Mouse (Mus musculus): ENCODE results near the gene Gm26566.
A peak's percentile ranks its signal among the peaks of the same experiment; 100 is the strongest.
"Not testable (repeated sequence)": the region's sequence is repeated elsewhere in the genome, so short reads cannot be mapped to it uniquely, and the experiment has no call there.

Gm26566 gene

GRCm38 (mm10) chr4:88741426-88741825 is 19.8 kb downstream of the Gm26566 start:
- no peak for DNase-seq

- no peak for DNase-seq
Observed at GRCm38 (mm10) chr4:88742771-88743371, 21.3 kb downstream of the Gm26566 start.

DNA sequence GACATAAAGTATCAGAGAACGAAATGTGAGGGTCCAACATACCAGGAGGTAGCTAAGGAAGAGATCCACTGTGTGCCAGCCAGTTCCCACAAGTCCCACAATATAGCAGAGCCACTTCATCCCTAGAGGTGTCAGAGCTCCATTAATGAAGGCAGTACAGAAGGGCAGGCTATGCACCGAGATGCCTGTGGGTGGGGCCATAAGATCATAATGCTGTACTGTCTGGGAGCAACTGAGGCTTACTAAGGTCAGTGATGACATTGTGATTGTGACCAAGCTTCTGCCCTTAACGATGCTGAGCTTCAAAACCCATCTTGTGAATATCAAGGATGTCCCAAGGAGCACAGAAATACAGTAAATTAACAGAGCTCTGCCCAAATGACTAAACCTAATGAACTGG is 22.6 kb downstream of the Gm26566 start:
- DNase-seq, result no peak

GRCm38 (mm10) chr4:88749926-88750325 is 28.3 kb downstream of the Gm26566 start:
- no peak for DNase-seq

GRCm38 (mm10) chr4:88754818-88755340 is 33.3 kb downstream of the Gm26566 start, which contains the start of gene Gm13271:
Gene Gm13271 (plus strand): TSS chr4:88754868.
- DNase-seq, result peak; percentile 69

GRCm38 (mm10) chr4:88756581-88757513 is 35.2 kb downstream of the Gm26566 start:
- DNase-seq, result peak; percentile 23

- DNase-seq, result peak; percentile 91
Observed at GRCm38 (mm10) chr4:88757628-88758031, 36.0 kb downstream of the Gm26566 start.

DNA sequence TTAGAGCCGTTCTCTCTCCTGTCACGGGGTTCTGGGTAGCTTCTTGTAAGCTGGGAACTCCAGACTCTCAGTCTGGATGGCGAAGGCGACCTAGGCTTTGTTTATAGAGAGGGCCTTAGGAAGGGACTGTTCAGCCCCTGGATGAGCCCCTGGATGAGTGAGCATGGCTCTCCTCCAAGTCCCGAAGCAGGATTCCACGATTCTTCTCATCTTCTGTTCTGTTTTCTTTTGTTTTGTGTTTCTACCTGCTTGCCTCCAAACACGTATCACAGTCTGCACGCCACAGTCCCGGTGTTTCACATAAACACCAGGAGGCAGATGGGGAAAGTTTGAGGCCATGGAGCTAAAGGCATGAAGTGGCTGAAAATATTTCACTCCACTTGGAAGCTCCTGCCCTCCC is 37.1 kb downstream of the Gm26566 start:
- not testable (repeated sequence) for DNase-seq

DNA sequence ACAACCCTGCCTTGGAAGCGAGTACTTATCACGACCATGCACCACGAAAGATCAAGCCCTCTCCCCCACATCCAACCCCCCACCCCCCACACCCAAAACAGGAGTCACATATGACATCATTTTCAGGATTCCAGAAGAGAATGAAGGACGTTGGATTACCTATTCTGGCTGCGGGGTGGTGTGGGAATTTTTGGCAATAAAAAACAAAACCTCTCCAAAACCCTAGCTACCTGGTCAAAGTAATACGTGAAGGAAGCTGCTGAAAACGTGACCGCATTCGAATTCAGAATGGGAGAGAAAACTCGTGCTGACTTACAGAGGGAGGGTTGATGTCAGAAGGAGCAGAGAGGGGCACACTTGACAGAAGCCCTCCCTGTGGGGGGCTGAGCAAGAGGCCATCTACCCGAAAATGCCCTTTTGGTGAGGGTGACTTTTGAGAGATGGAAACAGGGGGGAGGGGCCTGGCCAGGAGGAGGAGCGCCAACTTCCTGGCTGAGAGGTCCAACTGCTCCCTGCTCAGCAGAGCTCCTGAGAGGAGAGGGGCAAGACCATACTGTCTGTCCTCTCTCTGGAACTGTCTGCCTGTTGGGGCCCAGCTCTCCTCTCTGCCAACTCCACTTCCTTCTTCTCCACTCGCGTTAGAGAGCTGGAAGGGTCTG is 38.1 kb downstream of the Gm26566 start, which contains the start of gene Gm13283:
Gene Gm13283, plus strand, starts transcription at position 510 of the 659 bp plus-strand sequence.
- peak; percentile 75 for DNase-seq

- DNase-seq, result peak; percentile 88
Observed at GRCm38 (mm10) chr4:88760431-88760830, 38.8 kb downstream of the Gm26566 start.

GRCm38 (mm10) chr4:88761776-88762175 is 40.2 kb downstream of the Gm26566 start:
- DNase-seq, result peak; percentile 80

DNA sequence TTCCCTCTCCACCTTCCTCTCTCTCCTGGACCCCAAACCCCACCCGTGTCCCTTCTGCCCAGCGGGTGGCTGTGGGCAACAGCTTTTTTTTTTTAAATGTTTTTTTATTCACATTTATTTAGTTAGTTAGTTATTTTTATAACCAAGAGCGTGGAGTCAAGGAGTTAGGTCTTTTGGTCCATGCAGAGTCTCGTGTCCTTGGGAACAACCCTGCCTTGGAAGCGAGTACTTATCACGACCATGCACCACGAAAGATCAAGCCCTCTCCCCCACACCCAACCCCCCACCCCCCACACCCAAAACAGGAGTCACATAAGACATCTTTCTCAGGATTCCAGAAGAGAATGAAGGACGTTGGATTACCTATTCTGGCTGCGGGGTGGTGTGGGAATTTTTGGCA is 40.7 kb downstream of the Gm26566 start:
- not testable (repeated sequence) for DNase-seq

DNA sequence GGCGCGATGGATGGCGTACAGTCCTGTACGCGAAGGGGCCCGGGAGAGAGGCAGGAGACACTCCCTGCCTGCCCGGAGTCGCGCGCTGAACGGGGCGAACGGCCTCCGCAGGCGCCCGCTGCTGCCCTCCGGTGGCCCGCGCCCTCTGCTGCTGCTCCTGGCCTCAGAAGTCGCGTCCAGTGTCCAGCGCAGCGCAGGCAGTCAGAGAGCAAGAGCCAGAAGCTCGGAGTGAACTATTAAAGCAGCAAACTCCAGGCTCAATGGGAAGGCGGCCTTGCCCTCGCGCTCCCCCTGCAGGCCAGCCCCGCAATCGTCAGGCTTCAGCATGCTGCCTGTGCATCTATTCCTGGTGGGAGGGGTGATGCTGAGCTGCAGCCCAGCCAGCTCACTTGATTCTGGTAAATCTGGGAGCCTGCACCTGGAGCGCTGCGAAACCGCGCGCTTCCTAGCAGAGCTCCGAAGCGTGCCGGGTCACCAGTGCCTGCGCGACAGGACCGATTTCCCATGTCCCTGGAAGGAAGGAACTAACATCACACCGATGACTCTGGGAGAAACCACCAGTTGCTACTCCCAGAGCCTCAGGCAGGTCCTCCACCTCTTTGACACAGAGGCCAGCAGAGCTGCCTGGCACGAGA is 41.9 kb downstream of the Gm26566 start:
- peak; percentile 70 for DNase-seq

All from lung, postnatal 10 days (tissue).